Mouse (Mus musculus) lung, postnatal 0 days (tissue): ENCODE measurements around the gene Ilvbl. TPM values are rescaled to one million over a fixed set of nuclear protein-coding genes. Genes with fewer than 3 reads are reported as not detected.
A peak's percentile ranks its signal among the peaks of the same experiment; 100 is the strongest.
"Not testable (repeated sequence)": the region's sequence is repeated elsewhere in the genome, so short reads cannot be mapped to it uniquely, and the experiment has no call there.

ENCODE experiments used
- ATAC-seq: fragments of 200-750 bp; cut with Nextera tagmentation; 2 replicates; pipeline ENCODE4 v1.8.0; 2017; ENCODE audit warnings: moderate library complexity
- DNase-seq: peaks from one replicate; pipeline ENCODE4 v3.0.0-alpha.2; 2016; ENCODE audit warnings: low spot score
- H3K27ac ChIP-seq: fragments of 300-500 bp; sonication (generic); 2 replicates; pipeline ENCODE4 v1.5.1; 2014; ENCODE audit warnings: antibody characterized with exemption, mild to moderate bottlenecking, low read length, mixed read lengths
- H3K27me3 ChIP-seq: fragments of 300-500 bp; sonication (generic); replicated peaks from 2 replicates; pipeline ENCODE4 v1.6.1; 2014; ENCODE audit warnings: low read length, mixed read lengths; ENCODE audit not compliant: insufficient read depth
- H3K36me3 ChIP-seq: fragments of 300-500 bp; sonication (generic); 2 replicates; pipeline ENCODE4 v1.6.1; 2014; ENCODE audit warnings: low read length, mixed read lengths; ENCODE audit not compliant: insufficient read depth
- H3K4me1 ChIP-seq: fragments of 300-500 bp; sonication (generic); 2 replicates; pipeline ENCODE4 v1.6.1; 2014; ENCODE audit warnings: antibody characterized with exemption, low read depth, low read length, mixed read lengths; ENCODE audit not compliant: insufficient read depth
- H3K4me2 ChIP-seq: fragments of 300-500 bp; sonication (generic); replicated peaks from 2 replicates; pipeline ENCODE4 v1.6.1; 2014; ENCODE audit warnings: low read depth, mild to moderate bottlenecking, low read length, moderate library complexity, mixed read lengths
- H3K4me3 ChIP-seq: fragments of 300-500 bp; sonication (generic); 2 replicates; pipeline ENCODE4 v1.5.1; 2014; ENCODE audit warnings: low read depth, low read length
- H3K9ac ChIP-seq: fragments of 300-500 bp; sonication (generic); replicated peaks from 2 replicates; pipeline ENCODE4 v1.6.1; 2014; ENCODE audit warnings: low read depth, mild to moderate bottlenecking
- H3K9me3 ChIP-seq: fragments of 300-500 bp; sonication (generic); 2 replicates; pipeline ENCODE4 v1.6.1; 2016; ENCODE audit warnings: low read length, mixed read lengths
- CTCF ChIP-seq: IDR thresholded peaks from 2 replicates; pipeline ENCODE4 v1.5.1; 2016; ENCODE audit warnings: antibody characterized with exemption, mild to moderate bottlenecking
- EP300 ChIP-seq: IDR thresholded peaks from 2 replicates; pipeline ENCODE4 v1.6.1; 2016; ENCODE audit warnings: antibody characterized with exemption, mild to moderate bottlenecking, control low read depth
- WGBS: fragments of 180-500 bp; shearing (Covaris S2); extraction: QIAGEN DNeasy Blood & Tissue Kit; methylation state at CpG from one replicate; pipeline ENCODE4 v1.1.7; 2014; 5-methylcytosine and 5-hydroxymethylcytosine counted together
- microRNA-seq: library from miRNA; unstranded; fragments of <30 nt; microRNA quantifications from one replicate; pipeline ENCODE4, GENCODE M21; 2016
- polyA plus RNA-seq: library from polyadenylated mRNA; unstranded; fragments of >200 nt; fragmentation: Nextera tagmentation; extraction: Ambion mirVana; gene quantifications from 2 replicates; pipeline ENCODE4 v1.2.1, GENCODE M21; 2015

Gene Ilvbl
- polyA plus RNA-seq, 1 experiment from 2014 or later = 45.0 TPM

GRCm38 (mm10) chr10:78607602-78608001, 33.5 kb downstream of the Ilvbl start:
- ATAC-seq (no peak), DNase-seq (no peak)
- Histone ChIP-seq H3K4me3 (no peak overlapping the region), H3K9ac (no peak overlapping the region), H3K9me3 (no peaks in the 10 kb centered on the region), H3K27me3 (no peaks in the 10 kb centered on the region), H3K4me1 (no peaks in the 10 kb centered on the region), H3K4me2 (no peak overlapping the region), H3K36me3 (no peaks in the 10 kb centered on the region), H3K27ac (no peak overlapping the region)
- TF ChIP-seq CTCF = no peak
- TF ChIP-seq EP300 = no peak
- WGBS = 64% methylated on average over 3 of the region's 3 CpGs

GRCm38 (mm10) chr10:78617974-78618373, 43.8 kb downstream of the Ilvbl start, which contains the start of gene Olfr1357:
Olfr1357 (minus strand) TSS chr10:78618074.
- WGBS = 79% methylated on average over 1 of the region's 1 CpGs
- no peak within 1 kb of the TSS for H3K9ac ChIP-seq
- no peaks in the 10 kb centered on the region for H3K9me3 ChIP-seq
- DNase-seq = no peak
- H3K4me3 ChIP-seq = no peak within 1 kb of the TSS
- no peak within 1 kb of the TSS for H3K4me2 ChIP-seq
- ATAC-seq = no peak
- no peak within 1 kb of the TSS for H3K27ac ChIP-seq
- H3K36me3 ChIP-seq = no peaks in the 10 kb centered on the region
- TF ChIP-seq CTCF = no peak
- no peak for TF ChIP-seq EP300
- no peaks in the 10 kb centered on the region for H3K27me3 ChIP-seq
- H3K4me1 ChIP-seq = no peaks in the 10 kb centered on the region

DNA sequence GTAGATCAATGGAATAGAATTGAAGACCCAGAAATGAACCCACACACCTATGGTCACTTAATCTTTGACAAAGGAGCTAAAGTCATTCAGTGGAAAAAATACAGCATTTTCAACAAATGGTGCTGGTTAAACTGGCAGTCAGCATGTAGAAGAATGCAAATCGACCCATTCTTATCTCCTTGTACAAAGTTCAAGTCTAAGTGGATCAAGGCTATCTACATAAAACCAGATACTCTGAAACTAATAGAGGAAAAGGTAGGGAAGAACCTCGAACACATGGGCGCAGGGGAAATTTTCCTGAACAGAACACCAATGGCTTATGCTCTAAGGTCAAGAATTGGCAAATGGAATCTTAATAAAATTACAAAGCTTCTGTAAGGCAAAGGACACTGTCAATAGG, 49.0 kb downstream of the Ilvbl start:
- not testable (repeated sequence) for H3K27ac ChIP-seq, H3K27me3 ChIP-seq, H3K9me3 ChIP-seq, H3K4me1 ChIP-seq, H3K4me2 ChIP-seq, DNase-seq, ATAC-seq, H3K9ac ChIP-seq, H3K4me3 ChIP-seq, H3K36me3 ChIP-seq
- 64% methylated on average over 3 of the region's 3 CpGs for WGBS

DNA sequence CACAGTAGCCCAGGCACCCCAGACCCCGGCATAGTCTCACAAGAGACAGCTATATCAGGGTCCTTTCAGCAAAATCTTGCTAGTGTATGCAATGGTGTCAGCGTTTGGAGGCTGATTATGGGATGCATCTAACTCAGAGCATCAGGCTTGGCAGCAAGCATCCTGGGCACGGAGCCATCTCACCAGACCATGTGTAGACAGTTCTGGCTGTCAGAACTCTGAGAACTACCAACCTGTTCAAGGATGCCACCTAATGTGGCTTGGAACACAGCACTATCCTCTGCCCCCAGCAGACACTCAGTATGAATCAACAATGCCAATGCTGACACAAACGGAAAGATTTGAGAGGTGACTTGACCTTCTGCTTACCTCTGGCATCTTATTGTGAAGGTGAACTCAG, 56.0 kb downstream of the Ilvbl start:
- Histone ChIP-seq H3K4me3 (no peak overlapping the region), H3K4me2 (no peak overlapping the region), H3K27me3 (no peaks in the 10 kb centered on the region), H3K27ac (no peak overlapping the region), H3K4me1 (no peaks in the 10 kb centered on the region), H3K36me3 (no peaks in the 10 kb centered on the region), H3K9me3 (no peaks in the 10 kb centered on the region), H3K9ac (no peak overlapping the region)
- TF ChIP-seq EP300 (no peak), CTCF (no peak)
- WGBS = 72% methylated on average over 4 of the region's 4 CpGs
- ATAC-seq = no peak
- no peak for DNase-seq

GRCm38 (mm10) chr10:78632311-78632710, 58.2 kb downstream of the Ilvbl start:
- H3K9me3 ChIP-seq = no peaks in the 10 kb centered on the region
- no peak overlapping the region for H3K4me3 ChIP-seq
- H3K4me2 ChIP-seq = no peak overlapping the region
- ATAC-seq (no peak), DNase-seq (peak; percentile 42)
- no peak overlapping the region for H3K9ac ChIP-seq
- H3K36me3 ChIP-seq = no peaks in the 10 kb centered on the region
- TF ChIP-seq EP300 (no peak), CTCF (peak; percentile 74)
- 10% methylated on average over 6 of the region's 6 CpGs for WGBS
- H3K27ac ChIP-seq = no peak overlapping the region
- H3K4me1 ChIP-seq = no peaks in the 10 kb centered on the region
- no peaks in the 10 kb centered on the region for H3K27me3 ChIP-seq

Small RNAs within 50 kb of the gene (microRNA-seq; reads per million reads assigned to microRNA genes)
- not detected for gene Gm27541

Other genes with a start within 250 kb of the Ilvbl start
- gene Agpat3, start 221.9 kb upstream of the Ilvbl start, polyA plus RNA-seq = 119 and 129 TPM in 2 replicates
- 171 and 175 TPM in 2 replicates for gene Rrp1, start 161.3 kb upstream of the Ilvbl start, polyA plus RNA-seq
- gene Cstb, start 148.7 kb upstream of the Ilvbl start, polyA plus RNA-seq = 440 and 490 TPM in 2 replicates
- 4.7 and 4.9 TPM in 2 replicates for gene Pdxk, start 109.4 kb upstream of the Ilvbl start, polyA plus RNA-seq
- gene Olfr1358, start 56.9 kb upstream of the Ilvbl start, polyA plus RNA-seq = not detected in 2 replicates
- 16.1 and 17.4 TPM in 2 replicates for gene Syde1, start 17.6 kb downstream of the Ilvbl start, polyA plus RNA-seq
- not detected in 2 replicates for gene Olfr1357, start 43.7 kb downstream of the Ilvbl start, polyA plus RNA-seq
- not detected in 2 replicates for gene Casp14, start 143.9 kb downstream of the Ilvbl start, polyA plus RNA-seq
- not detected in 2 replicates for gene Ccdc105, start 178.7 kb downstream of the Ilvbl start, polyA plus RNA-seq
- gene Slc1a6, start 206.2 kb downstream of the Ilvbl start, polyA plus RNA-seq = 0.36 and 0.41 TPM in 2 replicates